Mouse (Mus musculus) ovary, postnatal 36 days (tissue): ENCODE data around the gene Klf12.

Experiments
- DNase-seq: peaks from one replicate; pipeline ENCODE4 v3.0.0; 2022; ENCODE audit warnings: low spot score, mixed read lengths

Gene Klf12

GRCm38 (mm10) chr14:100284119-100284860, at the start of gene Klf12:
Klf12 (minus strand) TSS chr14:100284679.
- peak; percentile 73 for DNase-seq

- DNase-seq = no peak
Observed at GRCm38 (mm10) chr14:100333369-100333768, 48.9 kb upstream of the Klf12 start.

- no peak for DNase-seq
Observed at GRCm38 (mm10) chr14:100328602-100329276, 44.3 kb upstream of the Klf12 start.

- no peak for DNase-seq
Observed at GRCm38 (mm10) chr14:100324303-100324702, 39.8 kb upstream of the Klf12 start.

GRCm38 (mm10) chr14:100322012-100322411, 37.5 kb upstream of the Klf12 start:
- no peak for DNase-seq

- DNase-seq = no peak
Observed at GRCm38 (mm10) chr14:100316780-100317179, 32.3 kb upstream of the Klf12 start.

GRCm38 (mm10) chr14:100314099-100314498, 29.6 kb upstream of the Klf12 start:
- no peak for DNase-seq

GRCm38 (mm10) chr14:100300905-100301304, 16.4 kb upstream of the Klf12 start:
- DNase-seq = no peak

- DNase-seq = no peak
Observed at GRCm38 (mm10) chr14:100298892-100299291, 14.4 kb upstream of the Klf12 start.

GRCm38 (mm10) chr14:100286586-100287241, 2.2 kb upstream of the Klf12 start:
- no peak for DNase-seq

- peak; percentile 66 for DNase-seq
Observed at GRCm38 (mm10) chr14:100285656-100286585, 1.4 kb upstream of the Klf12 start.

GRCm38 (mm10) chr14:100284861-100285655, 579 bp upstream of the Klf12 start:
- peak; percentile 59 for DNase-seq

- peak; percentile 8 for DNase-seq
Observed at GRCm38 (mm10) chr14:100283411-100284118, 914 bp downstream of the Klf12 start.

- DNase-seq = no peak
Observed at GRCm38 (mm10) chr14:100282651-100283050, 1.8 kb downstream of the Klf12 start.

GRCm38 (mm10) chr14:100281734-100282133, 2.7 kb downstream of the Klf12 start:
- DNase-seq = no peak

- DNase-seq = no peak
Observed at GRCm38 (mm10) chr14:100274179-100274578, 10.3 kb downstream of the Klf12 start.

- no peak for DNase-seq
Observed at GRCm38 (mm10) chr14:100260531-100260930, 23.9 kb downstream of the Klf12 start.

- no peak for DNase-seq
Observed at GRCm38 (mm10) chr14:100243046-100243445, 41.4 kb downstream of the Klf12 start.

GRCm38 (mm10) chr14:100239874-100240273, 44.6 kb downstream of the Klf12 start:
- no peak for DNase-seq

- no peak for DNase-seq
Observed at GRCm38 (mm10) chr14:100236757-100237156, 47.7 kb downstream of the Klf12 start.
